Mouse (Mus musculus) fat pad, adult 2 months (tissue): ENCODE measurements at regions not wholly inside any gene's neighbourhood (a gene's known extent, or its start where the extent isn't known, plus 50 kb on each side); places are given as distances from the start of the nearest gene placed in this dataset.

ENCODE experiments used
- DNase-seq: peaks from one replicate; pipeline ENCODE4 v3.0.0-alpha.2; 2011; ENCODE audit warnings: low read depth, low spot score; ENCODE audit errors: extremely low read depth

GRCm38 (mm10) chr15:63671081-63671480, 173.9 kb downstream of the Gsdmc2 start:
- no peak for DNase-seq

- DNase-seq, result no peak
These were observed 174.4 kb downstream of the Gsdmc2 start for GRCm38 (mm10) chr15:63670561-63670960.

GRCm38 (mm10) chr15:63667536-63667935, 177.4 kb downstream of the Gsdmc2 start:
- no peak for DNase-seq

GRCm38 (mm10) chr15:63665517-63665916, 179.5 kb downstream of the Gsdmc2 start:
- DNase-seq, result no peak

- DNase-seq, result no peak
These were observed 180.1 kb downstream of the Gsdmc2 start for GRCm38 (mm10) chr15:63664877-63665276.

GRCm38 (mm10) chr15:63662183-63662582, 182.8 kb downstream of the Gsdmc2 start:
- no peak for DNase-seq

- no peak for DNase-seq
These were observed 186.9 kb downstream of the Gsdmc2 start for GRCm38 (mm10) chr15:63658031-63658521.

- DNase-seq, result no peak
These were observed 192.6 kb downstream of the Gsdmc2 start for GRCm38 (mm10) chr15:63652216-63652961.

GRCm38 (mm10) chr15:63651120-63651519, 193.9 kb downstream of the Gsdmc2 start:
- no peak for DNase-seq

GRCm38 (mm10) chr15:63648142-63648989, 196.6 kb downstream of the Gsdmc2 start:
- DNase-seq, result no peak

- no peak for DNase-seq
These were observed 220.2 kb downstream of the Gsdmc2 start for GRCm38 (mm10) chr15:63624814-63625213.

GRCm38 (mm10) chr15:63624249-63624648, 220.7 kb downstream of the Gsdmc2 start:
- DNase-seq, result no peak

- DNase-seq, result no peak
These were observed 228.3 kb downstream of the Gsdmc2 start for GRCm38 (mm10) chr15:63616506-63617208.

GRCm38 (mm10) chr15:63614191-63614590, 230.8 kb downstream of the Gsdmc2 start:
- DNase-seq, result no peak

- DNase-seq, result no peak
These were observed 231.9 kb downstream of the Gsdmc2 start for GRCm38 (mm10) chr15:63613120-63613519.

GRCm38 (mm10) chr15:63611161-63611560, 233.8 kb downstream of the Gsdmc2 start:
- DNase-seq, result no peak

GRCm38 (mm10) chr15:63603100-63603714, 241.8 kb downstream of the Gsdmc2 start:
- peak; percentile 39 for DNase-seq

- DNase-seq, result no peak
These were observed 243.4 kb downstream of the Gsdmc2 start for GRCm38 (mm10) chr15:63601543-63601942.

GRCm38 (mm10) chr15:63592758-63593463, 252.1 kb downstream of the Gsdmc2 start:
- DNase-seq, result no peak

GRCm38 (mm10) chr15:63559293-63559692, 285.7 kb downstream of the Gsdmc2 start:
- DNase-seq, result no peak
